Comparison of ENCODE assay signal across 14 mouse cellular contexts in the genomic region with DNA sequence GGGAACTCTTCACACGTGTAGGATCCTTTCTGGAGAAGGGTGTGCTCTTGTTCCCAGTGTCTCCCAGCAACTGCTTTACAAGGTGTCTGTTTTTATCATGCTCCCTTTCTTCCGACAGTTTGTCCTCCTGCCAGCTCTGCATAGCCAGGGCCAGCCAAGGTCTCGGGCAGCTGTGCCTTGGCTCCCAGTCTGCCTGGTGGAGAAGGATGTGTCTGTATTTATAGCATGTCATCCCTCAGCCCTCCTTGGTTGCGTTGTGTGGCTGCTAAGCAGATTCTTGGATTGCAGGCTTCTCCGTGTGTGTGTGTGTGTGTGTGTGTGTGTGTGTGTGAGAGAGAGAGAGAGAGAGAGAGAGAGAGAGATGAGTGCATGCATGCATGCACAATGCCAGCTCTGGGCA. TPM values are rescaled to one million over a fixed set of nuclear protein-coding genes. Genes with fewer than 3 reads are reported as not detected.
DNase-seq lines count a peak whose midpoint lies in the region; ATAC-seq and TF ChIP-seq lines count a peak whose summit lies in the region.
"Had no signal": no experiment of that assay in that cellular context is flagged by ENCODE, and none has a peak within 500 bp of the region (broad histone marks: within the 10 kb centered on the region; RNA-seq: fewer than 3 reads in every experiment).

No protein-coding gene starts in this region.

- no peaks in the 10 kb centered on the region for H3K9me3 ChIP-seq in hindbrain, embryonic 15.5 days
- H3K9me3 ChIP-seq in hindbrain, embryonic 13.5 days: no peaks in the 10 kb centered on the region; the same call in 1 of the 2 replicates
- peaks cover 10% of the 10 kb centered on the region for H3K9me3 ChIP-seq in neural tube, embryonic 13.5 days
- no peaks in the 10 kb centered on the region for H3K9me3 ChIP-seq in neural tube, embryonic 15.5 days (replicated peaks)
- H3K9me3 ChIP-seq: heart, embryonic 15.5 days had no signal

- no peak for TF ChIP-seq CTCF in brain, embryonic 14.5 days (IDR thresholded peaks at IDR 0.05; ENCODE audit: borderline replicate concordance, extremely low read depth, insufficient read depth, insufficient read length)
- TF ChIP-seq CTCF in cerebellum, adult 2 months (IDR thresholded peaks at IDR 0.05; ENCODE audit: borderline replicate concordance, insufficient read depth, low read depth, low read length): no peak

- no peak overlapping the region for H3K4me3 ChIP-seq in hindbrain, embryonic 15.5 days
- H3K4me3 ChIP-seq in hindbrain, embryonic 13.5 days: no peak overlapping the region
- H3K4me3 ChIP-seq in neural tube, embryonic 13.5 days: no peak overlapping the region
- H3K4me3 ChIP-seq in neural tube, embryonic 15.5 days (replicated peaks): no peak overlapping the region
- no peak overlapping the region for H3K4me3 ChIP-seq in cerebellum, adult 2 months (replicated peaks; ENCODE audit: insufficient read depth, low read depth, low read length)
- H3K4me3 ChIP-seq: heart, embryonic 15.5 days had no signal

- H3K4me1 ChIP-seq in hindbrain, embryonic 15.5 days (replicated peaks): peaks cover 9% of the 10 kb centered on the region; the same call in 1 of the 2 replicates
- H3K4me1 ChIP-seq in hindbrain, embryonic 13.5 days (replicated peaks): 0 out of 2 replicates have a peak, but pooled peaks cover 6% of the 10 kb centered on the region
- peaks cover 9% of the 10 kb centered on the region; the same call in 1 of the 2 replicates for H3K4me1 ChIP-seq in neural tube, embryonic 13.5 days (replicated peaks)
- peaks cover 14% of the 10 kb centered on the region for H3K4me1 ChIP-seq in neural tube, embryonic 15.5 days
- no peaks in the 10 kb centered on the region for H3K4me1 ChIP-seq in cerebellum, adult 2 months (ENCODE audit: control insufficient read depth, insufficient read depth, low read length)

- WGBS in hindbrain, embryonic 15.5 days: 45% methylated on average over 5 of the region's 5 CpGs
- WGBS in hindbrain, embryonic 13.5 days: 47% methylated on average over 5 of the region's 5 CpGs
- 63% methylated on average over 5 of the region's 5 CpGs for WGBS in neural tube, embryonic 13.5 days
- WGBS in neural tube, embryonic 15.5 days: 47% methylated on average over 5 of the region's 5 CpGs
- 15% methylated on average over 5 of the region's 5 CpGs for WGBS in cerebellum, adult 2 months

- DNase-seq in adrenal gland, postnatal 14 days: peak; percentile 49
- DNase-seq in brain, embryonic 14.5 days (ENCODE audit: low read depth): peak; percentile 34
- no peak for DNase-seq in cerebellum, adult 2 months
- DNase-seq: cerebellum, adult 9-10 months; kidney, postnatal 10 days; thymus, adult 18-20 months had no signal

- H3K36me3 ChIP-seq in hindbrain, embryonic 15.5 days: no peaks in the 10 kb centered on the region
- 0 out of 2 replicates have a peak, but pooled peaks cover 7% of the 10 kb centered on the region for H3K36me3 ChIP-seq in hindbrain, embryonic 13.5 days
- H3K36me3 ChIP-seq in neural tube, embryonic 13.5 days: no peaks in the 10 kb centered on the region
- no peaks in the 10 kb centered on the region for H3K36me3 ChIP-seq in neural tube, embryonic 15.5 days
- H3K36me3 ChIP-seq: heart, embryonic 15.5 days had no signal

- no peak overlapping the region for H3K4me2 ChIP-seq in hindbrain, embryonic 15.5 days
- H3K4me2 ChIP-seq in hindbrain, embryonic 13.5 days: no peak overlapping the region
- no peak overlapping the region for H3K4me2 ChIP-seq in neural tube, embryonic 13.5 days
- H3K4me2 ChIP-seq in neural tube, embryonic 15.5 days: no peak overlapping the region
- H3K4me2 ChIP-seq: heart, embryonic 15.5 days had no signal

- ATAC-seq in hindbrain, embryonic 15.5 days (ENCODE audit: low FRiP score, low read depth): peak; percentile 51; the same call in 1 of the 2 replicates
- ATAC-seq in hindbrain, embryonic 13.5 days (ENCODE audit: low FRiP score): no peak
- no peak for ATAC-seq in neural tube, embryonic 13.5 days (ENCODE audit: low read depth)
- no peak; the same call in 1 of the 2 replicates for ATAC-seq in neural tube, embryonic 15.5 days (ENCODE audit: low FRiP score)
- ATAC-seq: intestine, embryonic 16.5 days; midbrain, embryonic 16.5 days had no signal

- no peaks in the 10 kb centered on the region for H3K27me3 ChIP-seq in hindbrain, embryonic 15.5 days
- no peaks in the 10 kb centered on the region for H3K27me3 ChIP-seq in hindbrain, embryonic 13.5 days
- H3K27me3 ChIP-seq in neural tube, embryonic 13.5 days: no peaks in the 10 kb centered on the region
- H3K27me3 ChIP-seq in neural tube, embryonic 15.5 days (replicated peaks): no peaks in the 10 kb centered on the region
- no peaks in the 10 kb centered on the region for H3K27me3 ChIP-seq in cerebellum, adult 2 months (ENCODE audit: control insufficient read depth, insufficient read depth, low read length)
- H3K27me3 ChIP-seq: heart, embryonic 15.5 days had no signal

- no peak for TF ChIP-seq POLR2A in brain, embryonic 14.5 days (IDR thresholded peaks at IDR 0.05; ENCODE audit: borderline replicate concordance, extremely low read depth, insufficient read depth, insufficient read length, poor library complexity, severe bottlenecking)
- no peak for TF ChIP-seq POLR2A in cerebellum, adult 2 months (IDR thresholded peaks at IDR 0.05; ENCODE audit: borderline replicate concordance, insufficient read depth, low read length)

- H3K27ac ChIP-seq in hindbrain, embryonic 15.5 days (replicated peaks): no peak overlapping the region
- no peak overlapping the region for H3K27ac ChIP-seq in hindbrain, embryonic 13.5 days
- 0 out of 2 replicates have a peak overlapping the region, but pooled peaks have one; percentile 14 for H3K27ac ChIP-seq in neural tube, embryonic 13.5 days (replicated peaks)
- H3K27ac ChIP-seq in neural tube, embryonic 15.5 days (replicated peaks): no peak overlapping the region
- H3K27ac ChIP-seq in cerebellum, adult 2 months (ENCODE audit: insufficient read depth, low read length): no peak overlapping the region
- H3K27ac ChIP-seq: heart, embryonic 15.5 days; macrophage had no signal

- no peak overlapping the region for H3K9ac ChIP-seq in hindbrain, embryonic 15.5 days
- H3K9ac ChIP-seq in hindbrain, embryonic 13.5 days: no peak overlapping the region
- no peak overlapping the region for H3K9ac ChIP-seq in neural tube, embryonic 13.5 days
- H3K9ac ChIP-seq in neural tube, embryonic 15.5 days (replicated peaks): no peak overlapping the region
- H3K9ac ChIP-seq: heart, embryonic 15.5 days had no signal

RNA-seq across cellular contexts. Expression of gene Grip1, which starts 42.6 kb away (rescaled TPM):
- 15.7 and 17.3 TPM in 2 replicates for polyA plus RNA-seq in hindbrain, embryonic 15.5 days (2015; fragmentation: Nextera tagmentation; extraction: Ambion mirVana)
- 16.3 and 17.7 TPM in 2 replicates for polyA plus RNA-seq in hindbrain, embryonic 13.5 days (2015; fragmentation: Nextera tagmentation; extraction: Ambion mirVana)
- 19.8 and 20.2 TPM in 2 replicates for polyA plus RNA-seq in neural tube, embryonic 13.5 days (2015; fragmentation: Nextera tagmentation; extraction: Ambion mirVana)
- 18.3 and 21.7 TPM in 2 replicates for polyA plus RNA-seq in neural tube, embryonic 15.5 days (2015; fragmentation: Nextera tagmentation; extraction: Ambion mirVana)
- total RNA-seq in adrenal gland, postnatal 14 days (2021): 1.3 and 1.5 TPM in 2 replicates
- 15.0 and 20.2 TPM in 2 replicates for polyA plus RNA-seq in brain, embryonic 14.5 days (2012; rRNA removed)
- 4.6 and 5.0 TPM in 2 replicates for polyA plus RNA-seq in cerebellum, adult 2 months (2012; rRNA removed)
- polyA plus RNA-seq: macrophage had no signal

Comparison
In these comparisons a context has a peak if more than half of its experiments do, and no peak if none do; other contexts are left out.
1. DNase-seq: peak in adrenal gland, postnatal 14 days (single experiment) and brain, embryonic 14.5 days (single experiment); none in cerebellum, adult 2 months (0 of 2).